ENCODE assay signal across 8 mouse cellular contexts in genomic region chr6:51399113-51399518, GRCm38 (mm10). TPM values are rescaled to one million over a fixed set of nuclear protein-coding genes. Genes with fewer than 3 reads are reported as not detected.
A peak's percentile ranks its signal among the peaks of the same experiment; 100 is the strongest.
DNase-seq lines count a peak whose midpoint lies in the region; ATAC-seq lines count a peak whose summit lies in the region.

No protein-coding gene starts in this region.

- H3K9me3 ChIP-seq in neural tube, embryonic 15.5 days (replicated peaks), result no peaks in the 10 kb centered on the region
- H3K9me3 ChIP-seq in heart, embryonic 13.5 days, result no peaks in the 10 kb centered on the region

- no peak overlapping the region for H3K4me3 ChIP-seq in neural tube, embryonic 15.5 days (replicated peaks)
- H3K4me3 ChIP-seq in heart, embryonic 13.5 days, result no peak overlapping the region

- H3K27ac ChIP-seq in neural tube, embryonic 15.5 days (replicated peaks), result no peak overlapping the region
- no peak overlapping the region for H3K27ac ChIP-seq in heart, embryonic 13.5 days (replicated peaks)

- H3K4me1 ChIP-seq in neural tube, embryonic 15.5 days, result no peaks in the 10 kb centered on the region
- H3K4me1 ChIP-seq in heart, embryonic 13.5 days, result peaks cover 29% of the 10 kb centered on the region

- no peak overlapping the region for H3K4me2 ChIP-seq in neural tube, embryonic 15.5 days
- H3K4me2 ChIP-seq in heart, embryonic 13.5 days, result no peak overlapping the region

- H3K36me3 ChIP-seq in neural tube, embryonic 15.5 days, result no peaks in the 10 kb centered on the region
- H3K36me3 ChIP-seq in heart, embryonic 13.5 days, result no peaks in the 10 kb centered on the region

- WGBS in neural tube, embryonic 15.5 days, result 18% methylated on average over 6 of the region's 6 CpGs
- WGBS in heart, embryonic 13.5 days, result 21% methylated on average over 6 of the region's 6 CpGs

- DNase-seq in neural tube, embryonic 10.5 days (ENCODE audit: extremely low spot score, low spot score), result peak; percentile 44
- peak; percentile 38 to 46 for DNase-seq in kidney, postnatal 36 days
- peak; percentile 56 for DNase-seq in mesoderm, embryonic 11.5 days (ENCODE audit: low read depth, low spot score)
- no peak for DNase-seq in spleen, postnatal 14 days (ENCODE audit: low spot score in 2 of 2)

- no peak overlapping the region for H3K9ac ChIP-seq in neural tube, embryonic 15.5 days (replicated peaks)
- H3K9ac ChIP-seq in heart, embryonic 13.5 days, result no peak overlapping the region

- H3K27me3 ChIP-seq in neural tube, embryonic 15.5 days (replicated peaks), result no peaks in the 10 kb centered on the region
- H3K27me3 ChIP-seq in heart, embryonic 13.5 days (replicated peaks), result no peaks in the 10 kb centered on the region

- no peak for ATAC-seq in neural tube, embryonic 15.5 days (ENCODE audit: low FRiP score)
- ATAC-seq in heart, embryonic 13.5 days (ENCODE audit: extremely low read depth, insufficient number of reproducible peaks, low FRiP score, low TSS enrichment), result 0 out of 2 replicates have a peak, but pooled peaks have one; percentile 49
- ATAC-seq in cerebellum, adult (ENCODE audit: insufficient number of reproducible peaks, low FRiP score, low TSS enrichment), result no peak
- ATAC-seq in CD4-positive, CD25-positive, alpha-beta regulatory T cell, adult 4 months, result no peak

RNA-seq across cellular contexts. Expression of gene Nfe2l3, which starts 33.4 kb away (rescaled TPM):
- polyA plus RNA-seq in neural tube, embryonic 15.5 days (2015; fragmentation: Nextera tagmentation; extraction: Ambion mirVana), result 4.2 and 5.9 TPM in 2 replicates
- 3.0 and 3.1 TPM in 2 replicates for polyA plus RNA-seq in heart, embryonic 13.5 days (2015; fragmentation: Nextera tagmentation; extraction: Ambion mirVana)
- polyA plus RNA-seq in CD4-positive, CD25-positive, alpha-beta regulatory T cell, adult 4 months (2017; shearing (Covaris generic)), result 1 to 10 TPM in 1 of 2 experiments, under 1 TPM in 1; 0.84 to 1.1 TPM

Comparison
In these comparisons a context has a peak if more than half of its experiments do, and no peak if none do; other contexts are left out.
1. DNase-seq: peak in neural tube, embryonic 10.5 days (single experiment), kidney, postnatal 36 days (2 of 2) and mesoderm, embryonic 11.5 days (single experiment); none in spleen, postnatal 14 days (0 of 2).